Mouse (Mus musculus) ES-E14 (cell line): ENCODE results near the gene Sf3b3. TPM values are rescaled to one million over a fixed set of nuclear protein-coding genes. Genes with fewer than 3 reads are reported as not detected.
A peak's percentile ranks its signal among the peaks of the same experiment; 100 is the strongest.

ENCODE experiments used
- DNase-seq: peaks from one replicate; pipeline ENCODE4 v3.0.0-alpha.2; 2013; ENCODE audit warnings: low read depth, low spot score
- H3K27ac ChIP-seq: 2 replicates; pipeline ENCODE4 v1.5.1; 2012; ENCODE audit warnings: low read depth, mild to moderate bottlenecking, low read length, moderate library complexity, mixed read lengths; ENCODE audit not compliant: poor library complexity, insufficient read depth, severe bottlenecking
- H3K36me3 ChIP-seq: 2 replicates; pipeline ENCODE4 v1.6.1; 2012; ENCODE audit warnings: mild to moderate bottlenecking, low read length, moderate library complexity, mixed read lengths; ENCODE audit not compliant: control insufficient read depth, poor library complexity, insufficient read depth, severe bottlenecking
- H3K4me1 ChIP-seq, 2 experiments: fragments of 150-350 bp in 1 of 2; sonication (generic) in 1 of 2; 2 replicates each; pipeline ENCODE4 v1.6.1; 2012; ENCODE audit warnings: low read length in 2 of 2, mild to moderate bottlenecking in 1 of 2, mixed read lengths in 1 of 2; ENCODE audit not compliant: control insufficient read depth in 2 of 2, insufficient read depth in 2 of 2, poor library complexity in 1 of 2
- H3K4me3 ChIP-seq, 2 experiments: fragments of 150-350 bp in 1 of 2; sonication (generic) in 1 of 2; 2 replicates each; pipeline ENCODE4 v1.5.1; 2012; ENCODE audit warnings: low read length in 2 of 2, low read depth in 1 of 2, mild to moderate bottlenecking in 1 of 2, mixed read lengths in 1 of 2; ENCODE audit not compliant: insufficient read depth in 1 of 2, poor library complexity in 1 of 2, severe bottlenecking in 1 of 2
- H3K9ac ChIP-seq: 2 replicates; pipeline ENCODE4 v1.6.1; 2012; ENCODE audit warnings: low read depth, mild to moderate bottlenecking, low read length, mixed read lengths; ENCODE audit not compliant: poor library complexity, insufficient read depth, severe bottlenecking
- H3K9me3 ChIP-seq: fragments of 150-350 bp; sonication (generic); 2 replicates; pipeline ENCODE4 v1.6.1; 2012; ENCODE audit warnings: low read depth, mild to moderate bottlenecking, low read length; ENCODE audit not compliant: control insufficient read depth, insufficient read depth
- CHD2 ChIP-seq: IDR thresholded peaks from 2 replicates; pipeline ENCODE4 v1.6.1; 2014; ENCODE audit warnings: mild to moderate bottlenecking, low read depth, low read length, inconsistent platforms
- HCFC1 ChIP-seq: IDR thresholded peaks from 2 replicates; pipeline ENCODE4 v1.6.1; 2012; ENCODE audit warnings: low read length, inconsistent platforms, borderline replicate concordance; ENCODE audit not compliant: insufficient read depth
- MAFK ChIP-seq: IDR thresholded peaks from 2 replicates; pipeline ENCODE4 v1.6.1; 2014; ENCODE audit warnings: mild to moderate bottlenecking, low read depth, low read length, inconsistent platforms; ENCODE audit not compliant: insufficient read depth
- ZC3H11A ChIP-seq: IDR thresholded peaks from 2 replicates; pipeline ENCODE4 v1.6.1; 2012; ENCODE audit warnings: low read depth, mild to moderate bottlenecking, inconsistent platforms, low read length, borderline replicate concordance
- ZNF384 ChIP-seq: IDR thresholded peaks from 2 replicates; pipeline ENCODE4 v1.6.1; 2012; ENCODE audit warnings: low read depth, low read length, inconsistent platforms
- in situ Hi-C, 2 experiments: fragments of 600-800 bp; cut with MboI; formaldehyde crosslinking; loops; one replicate each; pipeline ENCODE4 v1.15.1; 2025; ENCODE audit warnings: low sequenced_read_pairs in 2 of 2, inconsistent platforms in 1 of 2; ENCODE audit not compliant: unreplicated experiment in 2 of 2
- total RNA-seq: library from RNA; depleted of rRNA; stranded (reverse); fragments of 300-350 nt; gene quantifications from 2 replicates; pipeline ENCODE4 v1.2.3, GENCODE M21; 2012

The Sf3b3 gene
- total RNA-seq, 1 experiment = 210 TPM

GRCm38 (mm10) chr8:110785366-110785765 is 61.2 kb downstream of the Sf3b3 start:
- in situ Hi-C loops = no loop called here
- TF ChIP-seq CHD2 (no peak), ZC3H11A (no peak), ZNF384 (no peak), MAFK (no peak), HCFC1 (no peak)

GRCm38 (mm10) chr8:110779924-110780718 is 66.5 kb downstream of the Sf3b3 start:
- no peaks in the 10 kb centered on the region for H3K4me1 ChIP-seq
- H3K9me3 ChIP-seq = no peaks in the 10 kb centered on the region
- no peak overlapping the region for H3K27ac ChIP-seq
- in situ Hi-C loops = no loop called here
- no peak for TF ChIP-seq MAFK
- no peak for TF ChIP-seq CHD2
- no peak for TF ChIP-seq ZNF384
- no peak for TF ChIP-seq HCFC1
- no peak for TF ChIP-seq ZC3H11A
- no peak for DNase-seq
- no peak overlapping the region for H3K9ac ChIP-seq
- no peak overlapping the region for H3K4me3 ChIP-seq
- no peaks in the 10 kb centered on the region for H3K36me3 ChIP-seq

More at GRCm38 (mm10) chr8:110785366-110785765, 61.2 kb downstream of the Sf3b3 start:
- Histone ChIP-seq H3K9me3 (no peaks in the 10 kb centered on the region), H3K9ac (no peak overlapping the region), H3K36me3 (no peaks in the 10 kb centered on the region), H3K4me1 (peaks cover 0 to 7% of the 10 kb centered on the region in 2 experiments; a peak in 1 of 4 replicates), H3K4me3 (no peak overlapping the region), H3K27ac (no peak overlapping the region)
- DNase-seq = no peak

- in situ Hi-C loops = no loop called here
- Histone ChIP-seq H3K4me1 (no peaks in the 10 kb centered on the region), H3K36me3 (no peaks in the 10 kb centered on the region), H3K9ac (no peak overlapping the region), H3K4me3 (no peak overlapping the region), H3K9me3 (no peaks in the 10 kb centered on the region), H3K27ac (no peak overlapping the region)
- peak; percentile 89 for TF ChIP-seq ZNF384
- TF ChIP-seq MAFK = no peak
- DNase-seq = no peak
Observed at GRCm38 (mm10) chr8:110776335-110776734, 70.3 kb downstream of the Sf3b3 start.

- in situ Hi-C loops = no loop called here
- H3K4me3 ChIP-seq = no peak overlapping the region
- no peak overlapping the region for H3K27ac ChIP-seq
- no peak overlapping the region for H3K9ac ChIP-seq
- no peak for DNase-seq
- H3K9me3 ChIP-seq = no peaks in the 10 kb centered on the region
- TF ChIP-seq MAFK (no peak), CHD2 (no peak), ZC3H11A (no peak), ZNF384 (no peak), HCFC1 (no peak)
- no peaks in the 10 kb centered on the region for H3K36me3 ChIP-seq
- H3K4me1 ChIP-seq = no peaks in the 10 kb centered on the region
Observed at GRCm38 (mm10) chr8:110775721-110776120, 70.9 kb downstream of the Sf3b3 start.

- no peak overlapping the region for H3K9ac ChIP-seq
- H3K4me1 ChIP-seq = no peaks in the 10 kb centered on the region
- H3K4me3 ChIP-seq = no peak overlapping the region
- in situ Hi-C loops = no loop called here
- H3K36me3 ChIP-seq = no peaks in the 10 kb centered on the region
- no peak for DNase-seq
- peak; percentile 28; the same call in 1 of the 2 replicates for TF ChIP-seq ZC3H11A
- no peak for TF ChIP-seq ZNF384
- H3K27ac ChIP-seq = no peak overlapping the region
- no peaks in the 10 kb centered on the region for H3K9me3 ChIP-seq
Observed at GRCm38 (mm10) chr8:110775316-110775715, 71.3 kb downstream of the Sf3b3 start.
